Mouse (Mus musculus) embryonic fibroblast, embryonic 13.5 days (primary cell): ENCODE results near the gene Tusc2.

ENCODE experiments used
- CTCF ChIP-seq: IDR thresholded peaks from 2 replicates; pipeline ENCODE4 v1.5.1; 2011; ENCODE audit warnings: mild to moderate bottlenecking, control low read depth, low read length, moderate library complexity, borderline replicate concordance; ENCODE audit not compliant: insufficient read depth
- POLR2A ChIP-seq: IDR thresholded peaks from 2 replicates; pipeline ENCODE4 v1.6.1; 2011; ENCODE audit warnings: low read depth, mild to moderate bottlenecking, control low read depth, low read length, moderate library complexity

GRCm38 (mm10) chr9:107615035-107615434, 52.0 kb downstream of the Tusc2 start:
- no peak for TF ChIP-seq POLR2A
- TF ChIP-seq CTCF = no peak
